Mouse (Mus musculus): Measurements from ENCODE around the gene Abcb11.
"Not testable (repeated sequence)": the region's sequence is repeated elsewhere in the genome, so short reads cannot be mapped to it uniquely, and the experiment has no call there.

Gene Abcb11

GRCm38 (mm10) chr2:69342496-69343221 is at the start of gene Abcb11:
TSS of gene Abcb11 (minus strand) at chr2:69342616.
- no peak for DNase-seq

- no peak for DNase-seq
Observed at GRCm38 (mm10) chr2:69386118-69386871, 43.9 kb upstream of the Abcb11 start.

- DNase-seq = no peak
Observed at GRCm38 (mm10) chr2:69382838-69383237, 40.4 kb upstream of the Abcb11 start.

GRCm38 (mm10) chr2:69381740-69382139 is 39.3 kb upstream of the Abcb11 start:
- DNase-seq = no peak

GRCm38 (mm10) chr2:69380281-69380680 is 37.9 kb upstream of the Abcb11 start, which contains the start of gene Dhrs9:
TSS of gene Dhrs9 (plus strand) at chr2:69380445.
- no peak for DNase-seq

- DNase-seq = no peak
Observed at GRCm38 (mm10) chr2:69379801-69380200, 37.4 kb upstream of the Abcb11 start.

GRCm38 (mm10) chr2:69376780-69377179 is 34.4 kb upstream of the Abcb11 start:
- no peak for DNase-seq

GRCm38 (mm10) chr2:69365275-69365674 is 22.9 kb upstream of the Abcb11 start:
- no peak for DNase-seq

GRCm38 (mm10) chr2:69364831-69365230 is 22.4 kb upstream of the Abcb11 start:
- DNase-seq = no peak

GRCm38 (mm10) chr2:69355402-69355801 is 13.0 kb upstream of the Abcb11 start:
- DNase-seq = not testable (repeated sequence)

- no peak for DNase-seq
Observed at GRCm38 (mm10) chr2:69341506-69341905, 910 bp downstream of the Abcb11 start.

- not testable (repeated sequence) for DNase-seq
Observed at GRCm38 (mm10) chr2:69331523-69331922, 10.9 kb downstream of the Abcb11 start.

GRCm38 (mm10) chr2:69328509-69329163 is 13.8 kb downstream of the Abcb11 start:
- no peak for DNase-seq

- DNase-seq = no peak
Observed at GRCm38 (mm10) chr2:69324881-69325660, 17.3 kb downstream of the Abcb11 start.

GRCm38 (mm10) chr2:69323018-69323417 is 19.4 kb downstream of the Abcb11 start:
- DNase-seq = no peak

GRCm38 (mm10) chr2:69321457-69321856 is 21.0 kb downstream of the Abcb11 start:
- no peak for DNase-seq

GRCm38 (mm10) chr2:69311337-69311736 is 31.1 kb downstream of the Abcb11 start:
- no peak for DNase-seq

GRCm38 (mm10) chr2:69308136-69308535 is 34.3 kb downstream of the Abcb11 start:
- no peak for DNase-seq

GRCm38 (mm10) chr2:69300568-69300967 is 41.8 kb downstream of the Abcb11 start:
- not testable (repeated sequence) for DNase-seq

GRCm38 (mm10) chr2:69294508-69294907 is 47.9 kb downstream of the Abcb11 start:
- DNase-seq = no peak

- no peak for DNase-seq
Observed at GRCm38 (mm10) chr2:69288989-69289388, 53.4 kb downstream of the Abcb11 start.

GRCm38 (mm10) chr2:69275875-69276274 is 66.5 kb downstream of the Abcb11 start:
- no peak for DNase-seq
